Mouse (Mus musculus): Measurements from ENCODE around the gene Atxn1.

Gene Atxn1

GRCm38 (mm10) chr13:45820473-45821230 lies 144.2 kb downstream of the Atxn1 start:
- DNase-seq = no peak

- no peak for DNase-seq
Observed at GRCm38 (mm10) chr13:45816670-45817069, 148.1 kb downstream of the Atxn1 start.

- DNase-seq = peak; percentile 39 to 48
Observed at GRCm38 (mm10) chr13:45809777-45810410, 154.9 kb downstream of the Atxn1 start.

DNA sequence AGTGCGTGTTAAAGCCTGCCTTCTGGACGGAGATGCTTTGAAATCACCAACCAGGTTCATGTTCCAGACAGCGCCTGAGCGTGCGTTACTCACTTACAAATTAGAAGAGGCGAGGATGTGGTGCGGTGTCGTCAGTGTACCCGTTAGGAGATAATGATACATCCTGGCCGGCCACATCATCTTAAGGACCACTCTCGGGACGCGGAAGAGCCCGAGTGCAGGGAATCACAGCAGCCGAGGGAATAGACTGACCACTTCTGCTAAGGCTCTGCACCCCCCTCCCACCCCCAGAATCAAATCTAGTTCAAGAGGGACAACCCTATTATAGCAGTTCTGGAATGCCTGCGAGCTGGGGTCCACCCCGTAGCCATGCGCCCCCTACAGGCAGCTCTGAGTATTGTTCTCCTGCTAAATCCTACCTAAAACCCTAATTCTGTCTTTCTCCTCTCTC lies 157.2 kb downstream of the Atxn1 start:
- DNase-seq = peak; percentile 66

- no peak for DNase-seq
Observed at GRCm38 (mm10) chr13:45806600-45807525, 157.9 kb downstream of the Atxn1 start.

DNA sequence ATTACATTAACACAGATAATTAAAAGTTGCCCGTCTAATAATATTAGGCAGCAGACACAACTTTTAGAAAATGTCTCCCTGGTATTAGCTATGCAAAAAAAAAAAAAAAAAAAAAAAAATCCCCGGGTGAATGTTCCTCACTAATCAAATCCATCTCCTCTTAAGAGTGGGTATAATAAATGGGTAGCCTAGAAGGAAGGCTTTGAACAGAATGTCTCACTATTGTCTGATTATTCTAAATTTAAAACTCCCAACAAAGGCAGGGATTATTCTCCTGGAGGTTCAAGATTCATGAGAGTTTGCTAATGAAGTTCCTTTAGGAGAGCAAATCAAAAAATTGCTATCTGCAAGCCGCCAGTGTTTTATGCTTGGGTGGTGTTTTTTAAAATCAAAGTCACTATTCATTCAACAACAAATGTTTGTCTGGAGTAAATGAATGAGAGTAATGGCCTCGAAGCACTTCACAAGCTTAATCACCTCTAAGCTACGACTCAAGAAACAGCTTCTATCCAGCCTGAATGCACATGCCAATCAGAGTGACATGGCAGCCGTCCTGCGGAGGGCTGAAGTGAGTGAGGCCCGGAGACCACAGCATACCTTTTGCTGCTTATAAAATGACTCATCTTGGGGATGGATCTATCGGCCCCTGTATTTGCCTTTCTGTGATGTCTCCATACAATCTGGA lies 158.8 kb downstream of the Atxn1 start:
- no peak for DNase-seq

DNA sequence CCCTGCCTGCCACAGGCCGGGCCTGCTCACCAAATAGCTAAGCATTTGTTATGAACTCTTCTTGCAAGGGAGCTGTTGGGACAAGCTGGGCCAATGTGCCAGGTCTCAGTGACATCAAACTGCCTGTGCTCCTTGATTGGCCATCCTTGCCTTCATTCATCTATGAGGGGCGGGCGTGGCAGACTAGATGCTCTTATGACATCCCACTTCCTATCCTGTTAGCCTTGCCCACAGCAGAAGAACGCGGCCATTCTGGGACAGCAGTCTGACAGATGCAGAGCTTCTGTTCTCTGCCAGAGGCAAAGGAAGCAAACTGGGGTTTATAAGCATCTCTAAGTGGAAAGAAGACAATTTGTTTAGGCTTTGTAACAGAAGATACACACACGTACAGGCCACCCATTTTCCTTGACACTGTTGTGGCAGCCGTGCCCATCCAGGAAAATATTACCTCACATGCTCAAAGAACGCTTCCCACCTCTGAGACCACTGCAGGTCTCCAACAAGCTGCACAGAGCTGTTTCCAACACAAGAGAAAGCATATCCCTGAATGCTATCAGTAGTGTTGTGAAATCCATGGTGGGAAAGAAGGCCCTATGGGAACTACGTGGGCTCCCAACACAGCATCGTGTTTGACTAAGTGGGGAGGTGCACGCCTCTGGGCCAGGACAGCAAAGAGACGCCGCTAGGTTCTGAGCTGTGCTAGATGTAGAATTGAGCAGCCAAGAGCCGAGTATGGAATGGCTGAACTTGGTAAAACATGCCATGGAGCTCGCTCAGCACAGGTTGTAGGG lies 162.0 kb downstream of the Atxn1 start:
- peak; percentile 41 to 48 for DNase-seq

GRCm38 (mm10) chr13:45798248-45798647 lies 166.6 kb downstream of the Atxn1 start:
- no peak for DNase-seq

DNA sequence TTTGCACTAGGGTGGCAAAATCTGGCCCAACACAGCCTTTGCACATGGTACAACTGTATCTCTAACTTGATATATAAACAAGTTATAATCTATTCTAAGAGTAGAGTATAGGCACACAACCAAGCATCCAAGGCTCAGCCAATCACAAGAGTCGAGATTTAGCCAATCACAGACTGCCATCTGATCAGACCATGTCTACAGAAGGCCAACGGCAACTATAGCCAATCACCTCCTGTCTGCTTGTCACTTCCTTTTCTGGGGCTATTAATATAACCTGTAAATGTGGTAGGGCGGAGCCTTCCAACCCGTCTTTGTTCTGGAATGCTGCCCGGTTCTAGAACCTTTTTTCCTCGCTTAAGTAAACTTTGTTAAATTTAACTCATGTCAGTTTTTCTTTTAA lies 167.1 kb downstream of the Atxn1 start:
- DNase-seq = no peak

GRCm38 (mm10) chr13:45796286-45796685 lies 168.5 kb downstream of the Atxn1 start:
- DNase-seq = peak in 1 of 2 experiments; percentile 16

DNA sequence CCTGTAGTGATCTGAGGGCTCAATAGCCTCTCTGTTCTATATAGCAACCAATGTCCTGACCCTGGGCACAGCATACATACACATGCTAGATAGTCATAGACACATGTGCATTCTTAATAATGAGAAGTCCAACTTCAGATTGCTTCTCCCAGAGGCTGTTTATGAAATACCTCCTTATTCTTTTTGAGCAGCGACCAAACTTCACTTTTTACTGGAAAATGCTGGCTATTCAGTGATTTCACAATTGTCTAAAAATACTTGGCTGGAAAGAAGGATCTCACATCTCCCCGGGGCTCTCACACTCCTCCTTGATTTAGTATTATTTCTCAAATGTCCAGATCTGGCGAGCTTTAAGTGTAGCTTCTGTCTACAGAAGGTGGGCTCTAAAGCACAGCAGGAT lies 171.0 kb downstream of the Atxn1 start:
- DNase-seq = no peak

- DNase-seq = no peak
Observed at GRCm38 (mm10) chr13:45786409-45786808, 178.4 kb downstream of the Atxn1 start.

- no peak for DNase-seq
Observed at GRCm38 (mm10) chr13:45783681-45784080, 181.1 kb downstream of the Atxn1 start.

DNA sequence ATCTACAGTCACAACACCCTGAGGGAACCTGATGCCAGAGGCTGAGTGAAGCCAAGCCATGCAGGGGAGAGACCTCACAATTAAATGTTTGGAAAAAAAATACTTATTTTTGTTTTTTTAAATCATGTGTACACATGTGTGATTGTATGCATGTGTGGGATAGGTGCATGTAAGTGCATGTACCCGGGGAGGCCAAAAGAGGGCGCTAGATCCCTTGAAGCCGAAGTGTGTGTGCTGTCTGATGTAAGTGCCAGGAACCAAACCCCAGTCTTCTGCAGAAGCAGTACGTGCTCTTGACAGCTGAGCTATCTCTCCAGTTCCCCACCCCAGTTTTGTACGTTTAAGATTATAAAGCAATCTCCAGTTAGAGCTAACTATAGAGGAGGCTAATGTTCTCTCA lies 186.1 kb downstream of the Atxn1 start:
- DNase-seq = no peak

DNA sequence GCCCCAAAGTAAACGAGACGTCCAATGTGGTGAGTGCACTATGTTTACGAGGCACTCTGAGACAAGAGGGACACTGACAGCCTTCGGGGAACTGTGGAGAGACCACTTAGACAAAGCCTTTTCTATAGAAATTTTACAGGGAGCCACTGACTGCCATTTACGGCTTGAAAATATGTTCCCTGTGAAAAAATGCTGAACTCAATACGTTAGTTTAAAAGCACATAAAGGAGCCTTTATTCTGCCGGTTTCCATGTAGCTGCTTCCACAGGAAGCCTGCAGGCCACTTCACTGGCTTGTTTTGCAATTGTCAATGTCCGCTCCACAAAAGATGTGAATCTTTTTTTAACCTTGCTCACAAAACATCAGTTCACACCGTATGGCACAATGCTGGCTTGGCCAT lies 186.6 kb downstream of the Atxn1 start:
- no peak for DNase-seq

DNA sequence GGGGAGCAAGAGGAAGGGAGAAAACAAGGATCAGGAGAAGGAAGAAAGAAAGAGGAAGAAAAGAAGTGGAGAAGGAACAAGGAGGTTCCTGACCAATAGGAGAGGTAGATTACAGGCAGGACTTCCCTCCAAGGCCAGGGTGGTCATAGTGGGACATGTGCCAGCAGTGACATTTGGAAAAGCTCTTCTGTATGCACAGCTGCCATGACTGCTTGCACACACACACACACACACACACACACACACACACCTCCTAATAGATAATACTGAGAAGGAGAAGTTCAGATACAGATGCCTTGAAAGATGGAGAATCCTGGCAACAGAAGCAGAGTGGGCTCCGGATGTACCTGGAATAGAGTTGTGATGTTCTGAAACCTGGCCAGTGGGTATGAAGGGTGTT lies 189.3 kb downstream of the Atxn1 start:
- peak in 1 of 2 experiments; percentile 6 for DNase-seq

GRCm38 (mm10) chr13:45773381-45774168 lies 191.2 kb downstream of the Atxn1 start:
- no peak for DNase-seq

DNA sequence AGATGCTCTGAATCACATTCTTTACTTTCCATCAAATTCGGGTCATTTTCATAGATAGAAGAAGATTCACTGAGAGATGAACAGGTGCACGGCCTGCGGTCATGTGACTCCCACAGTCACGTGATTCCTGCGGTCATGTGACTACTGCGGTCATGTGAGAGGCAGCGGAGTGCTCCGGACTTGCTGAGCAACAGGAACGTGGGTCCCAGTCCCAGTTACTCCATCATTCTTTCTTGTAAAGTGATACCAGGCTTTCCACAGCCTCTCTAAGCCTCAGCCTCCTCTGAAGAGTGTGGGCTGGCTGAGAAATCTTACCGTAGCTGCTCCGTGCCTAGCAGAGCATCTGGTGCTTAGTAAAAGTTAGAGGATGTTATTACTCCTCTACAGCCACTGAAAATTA lies 195.1 kb downstream of the Atxn1 start:
- DNase-seq = no peak

GRCm38 (mm10) chr13:45768250-45768649 lies 196.6 kb downstream of the Atxn1 start:
- DNase-seq = no peak

DNA sequence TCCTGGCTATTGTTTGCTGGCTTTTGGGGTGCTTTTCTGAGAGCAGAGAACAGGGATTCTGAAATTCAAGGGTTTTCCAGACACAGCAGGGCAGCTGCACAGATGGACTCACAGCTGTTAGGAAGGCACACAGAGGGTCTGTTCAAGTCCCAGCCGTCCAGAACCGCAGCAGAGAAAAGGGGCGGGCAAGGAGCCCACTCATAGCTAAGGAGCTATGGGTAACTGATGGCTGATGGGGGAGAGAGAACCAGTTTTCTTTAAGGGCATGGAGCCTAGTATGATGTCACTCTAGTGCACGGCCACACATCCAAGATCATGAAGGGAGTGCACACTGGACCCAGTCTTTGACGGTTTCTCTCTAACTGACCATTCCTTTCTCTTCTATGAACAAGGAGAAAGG lies 200.5 kb downstream of the Atxn1 start:
- DNase-seq = no peak

DNA sequence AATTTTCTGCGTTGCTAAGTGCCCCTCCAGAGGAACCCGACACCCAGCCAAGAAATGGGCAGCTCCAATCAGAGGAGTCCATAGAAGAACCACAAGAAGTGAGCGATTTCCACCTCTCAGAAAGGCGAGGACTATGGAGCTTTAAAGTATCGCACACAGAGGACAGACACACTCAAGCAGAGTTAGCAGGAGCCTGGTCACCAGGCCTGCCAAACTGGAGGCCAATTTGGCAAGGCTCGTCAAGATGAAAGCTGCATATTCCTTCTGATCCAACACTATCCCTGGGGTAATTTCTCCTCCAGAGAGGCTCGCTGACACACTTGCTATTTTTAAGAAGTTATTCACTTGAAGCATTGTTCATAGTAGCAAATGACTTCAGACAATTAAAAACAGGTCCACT lies 202.5 kb downstream of the Atxn1 start:
- DNase-seq = no peak
